ENCODE assay signal across 13 mouse cellular contexts in the genomic region with DNA sequence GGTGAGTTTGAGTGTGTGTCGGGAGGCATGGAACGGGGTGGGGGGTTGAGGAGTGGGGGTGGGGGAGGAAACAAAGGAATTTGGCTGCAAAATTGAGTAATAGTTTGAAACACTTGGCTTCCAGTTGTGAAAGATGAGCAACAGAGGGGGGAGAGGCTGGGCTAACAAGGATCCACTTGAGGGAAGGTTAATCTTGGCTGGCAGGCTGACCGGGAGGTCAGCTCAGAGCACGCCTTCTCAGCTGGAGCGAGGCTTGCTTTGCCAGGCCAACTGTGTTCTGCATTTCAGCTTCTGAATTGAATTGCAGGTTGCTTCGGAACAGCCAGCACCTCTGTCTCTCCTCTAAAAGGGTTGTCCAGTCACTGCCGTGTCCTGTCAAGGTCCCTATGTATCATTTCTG. TPM values are rescaled to one million over a fixed set of nuclear protein-coding genes. Genes with fewer than 3 reads are reported as not detected.
DNase-seq lines count a peak whose midpoint lies in the region; ATAC-seq lines count a peak whose summit lies in the region.
"Had no signal": no experiment of that assay in that cellular context is flagged by ENCODE, and none has a peak within 500 bp of the region (broad histone marks: within the 10 kb centered on the region; RNA-seq: fewer than 3 reads in every experiment).

No protein-coding gene starts in this region.

- no peak overlapping the region for H3K27ac ChIP-seq in kidney, embryonic 16.5 days (ENCODE audit: low read length)
- no peak overlapping the region for H3K27ac ChIP-seq in hindbrain, embryonic 13.5 days
- no peak overlapping the region for H3K27ac ChIP-seq in forebrain, embryonic 13.5 days
- H3K27ac ChIP-seq: embryonic facial prominence, embryonic 15.5 days; layer of hippocampus, adult 2 months; liver, embryonic 13.5 days had no signal

- H3K36me3 ChIP-seq in kidney, embryonic 16.5 days (ENCODE audit: insufficient read depth, low read length), result no peaks in the 10 kb centered on the region
- H3K36me3 ChIP-seq in hindbrain, embryonic 13.5 days, result no peaks in the 10 kb centered on the region
- no peaks in the 10 kb centered on the region for H3K36me3 ChIP-seq in forebrain, embryonic 13.5 days (ENCODE audit: poor library complexity, severe bottlenecking)
- H3K36me3 ChIP-seq: embryonic facial prominence, embryonic 15.5 days; liver, embryonic 13.5 days had no signal

- peaks cover 3% of the 10 kb centered on the region; the same call in 1 of the 2 replicates for H3K4me1 ChIP-seq in kidney, embryonic 16.5 days (ENCODE audit: insufficient read depth, low read length)
- peaks cover 6% of the 10 kb centered on the region; the same call in 1 of the 2 replicates for H3K4me1 ChIP-seq in hindbrain, embryonic 13.5 days (replicated peaks)
- H3K4me1 ChIP-seq in forebrain, embryonic 13.5 days, result no peaks in the 10 kb centered on the region
- H3K4me1 ChIP-seq: liver, embryonic 13.5 days had no signal

- H3K9ac ChIP-seq in kidney, embryonic 16.5 days (replicated peaks; ENCODE audit: low read length), result no peak overlapping the region
- no peak overlapping the region for H3K9ac ChIP-seq in hindbrain, embryonic 13.5 days
- H3K9ac ChIP-seq in forebrain, embryonic 13.5 days, result no peak overlapping the region
- H3K9ac ChIP-seq: embryonic facial prominence, embryonic 15.5 days; liver, embryonic 13.5 days had no signal

- peaks cover 7% of the 10 kb centered on the region; the same call in 1 of the 2 replicates for H3K27me3 ChIP-seq in kidney, embryonic 16.5 days (ENCODE audit: insufficient read depth, low read length)
- H3K27me3 ChIP-seq in hindbrain, embryonic 13.5 days, result peaks cover 20% of the 10 kb centered on the region
- peaks cover 76% of the 10 kb centered on the region for H3K27me3 ChIP-seq in forebrain, embryonic 13.5 days

- WGBS in kidney, embryonic 16.5 days, result 22% methylated on average over 7 of the region's 7 CpGs
- WGBS in hindbrain, embryonic 13.5 days, result 7% methylated on average over 7 of the region's 7 CpGs
- 12% methylated on average over 7 of the region's 7 CpGs for WGBS in forebrain, embryonic 13.5 days

- H3K4me2 ChIP-seq in kidney, embryonic 16.5 days (replicated peaks; ENCODE audit: low read depth, low read length), result no peak overlapping the region
- H3K4me2 ChIP-seq in hindbrain, embryonic 13.5 days, result no peak overlapping the region
- no peak overlapping the region for H3K4me2 ChIP-seq in forebrain, embryonic 13.5 days
- H3K4me2 ChIP-seq: embryonic facial prominence, embryonic 15.5 days; liver, embryonic 13.5 days had no signal

- DNase-seq in kidney, postnatal 14 days, result no peak
- peak; percentile 14 for DNase-seq in ovary, postnatal 36 days (ENCODE audit: low spot score)
- DNase-seq in ovary, postnatal 10 days (ENCODE audit: low spot score), result no peak
- no peak for DNase-seq in layer of hippocampus, postnatal 10 days (ENCODE audit: low spot score in 2 of 2)
- DNase-seq: heart, postnatal 14 days; liver, embryonic 13.5 days; thymus, postnatal 36 days had no signal

- H3K9me3 ChIP-seq in kidney, embryonic 16.5 days (ENCODE audit: low read length), result no peaks in the 10 kb centered on the region
- no peaks in the 10 kb centered on the region for H3K9me3 ChIP-seq in hindbrain, embryonic 13.5 days
- H3K9me3 ChIP-seq in forebrain, embryonic 13.5 days (replicated peaks), result no peaks in the 10 kb centered on the region
- H3K9me3 ChIP-seq: embryonic facial prominence, embryonic 15.5 days; liver, embryonic 13.5 days had no signal

- H3K4me3 ChIP-seq in kidney, embryonic 16.5 days (ENCODE audit: low read length), result no peak overlapping the region
- no peak overlapping the region for H3K4me3 ChIP-seq in hindbrain, embryonic 13.5 days
- H3K4me3 ChIP-seq in forebrain, embryonic 13.5 days, result no peak overlapping the region
- H3K4me3 ChIP-seq: embryonic facial prominence, embryonic 15.5 days; layer of hippocampus, adult 2 months; liver, embryonic 13.5 days had no signal

- peak; percentile 57; the same call in 1 of the 2 replicates for ATAC-seq in kidney, embryonic 16.5 days (ENCODE audit: low FRiP score, low TSS enrichment)
- peak; percentile 49; the same call in 1 of the 2 replicates for ATAC-seq in hindbrain, embryonic 13.5 days (ENCODE audit: low FRiP score)
- ATAC-seq in forebrain, embryonic 13.5 days, result no peak

RNA-seq across cellular contexts. Expression of a gene that starts 8.1 kb away (rescaled TPM):
- polyA plus RNA-seq in kidney, embryonic 16.5 days (2015; fragmentation: Nextera tagmentation; extraction: Ambion mirVana), result 7.3 and 7.8 TPM in 2 replicates
- polyA plus RNA-seq in hindbrain, embryonic 13.5 days (2015; fragmentation: Nextera tagmentation; extraction: Ambion mirVana), result 3.0 and 4.1 TPM in 2 replicates
- 1 to 10 TPM; 2.2 to 2.6 TPM for total RNA-seq in layer of hippocampus, postnatal 10 days (2021)
- polyA plus RNA-seq in forebrain, embryonic 13.5 days (2015; fragmentation: Nextera tagmentation; extraction: Ambion mirVana), result 0.14 and 0.26 TPM in 2 replicates

RNA-seq across cellular contexts. Expression of a gene that starts 9.7 kb away (rescaled TPM):
- polyA plus RNA-seq in kidney, embryonic 16.5 days (2015; fragmentation: Nextera tagmentation; extraction: Ambion mirVana), result not detected in 2 replicates
- 0.39 and 1.0 TPM in 2 replicates for polyA plus RNA-seq in hindbrain, embryonic 13.5 days (2015; fragmentation: Nextera tagmentation; extraction: Ambion mirVana)
- 1 to 10 TPM; 1.1 to 1.8 TPM for total RNA-seq in layer of hippocampus, postnatal 10 days (2021)
- polyA plus RNA-seq in forebrain, embryonic 13.5 days (2015; fragmentation: Nextera tagmentation; extraction: Ambion mirVana), result 0.17 TPM in 1 of 2 replicates, not detected in the other
- total RNA-seq: heart, postnatal 14 days had no signal
- polyA plus RNA-seq: embryonic facial prominence, embryonic 15.5 days; liver, embryonic 13.5 days; small intestine, adult 2 months had no signal
